Mouse (Mus musculus) testis, adult 2 months (tissue): Measurements from ENCODE around the gene Tvp23a.

Experiments used
- CTCF ChIP-seq: fragments of 200-500 bp; IDR thresholded peaks from 2 replicates; pipeline ENCODE4 v1.5.1; 2012; ENCODE audit warnings: low read depth, mild to moderate bottlenecking, inconsistent platforms, low read length, moderate library complexity; ENCODE audit not compliant: control insufficient read depth, insufficient read depth, insufficient replicate concordance
- POLR2A ChIP-seq: fragments of 200-500 bp; IDR thresholded peaks from 2 replicates; pipeline ENCODE4 v1.6.1; 2012; ENCODE audit warnings: low read depth, mild to moderate bottlenecking, inconsistent platforms, low read length, moderate library complexity; ENCODE audit not compliant: control insufficient read depth

GRCm38 (mm10) chr16:10471950-10472349, 24.8 kb upstream of the Tvp23a start:
- no peak for TF ChIP-seq POLR2A
- no peak for TF ChIP-seq CTCF
